Mouse (Mus musculus): ENCODE data around the gene Vhl. TPM values are rescaled to one million over a fixed set of nuclear protein-coding genes. Genes with fewer than 3 reads are reported as not detected.

Vhl gene
- polyA plus RNA-seq, 1 experiment from 2014 or later: 33.5 TPM

DNA sequence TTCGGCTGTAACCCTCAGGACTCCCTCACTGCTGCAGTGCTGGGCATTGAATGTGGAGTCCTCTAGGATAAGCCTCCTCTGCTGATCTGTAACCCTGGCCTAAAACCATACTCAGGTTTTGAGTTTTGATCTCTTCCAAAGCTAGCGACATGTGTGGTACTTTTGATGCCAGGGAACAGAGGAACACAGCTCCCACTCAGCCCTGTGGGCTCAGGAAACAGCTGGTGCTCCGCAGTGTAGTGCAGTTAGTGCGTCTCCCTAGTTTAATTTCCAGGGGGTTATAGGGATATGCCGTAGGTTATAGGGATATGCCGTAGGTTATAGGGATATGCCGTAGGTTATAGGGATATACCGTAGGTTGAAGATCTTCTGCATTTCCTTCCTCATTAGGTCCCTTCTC, 8.8 kb upstream of the Vhl start:
- H3K36me3 ChIP-seq (ENCODE audit: insufficient read depth, low read length): peaks cover 35% of the 10 kb centered on the region
- no peaks in the 10 kb centered on the region for H3K4me1 ChIP-seq (replicated peaks; ENCODE audit: insufficient read depth, low read length)
- H3K9me3 ChIP-seq (replicated peaks; ENCODE audit: low read length): no peaks in the 10 kb centered on the region
- no peak overlapping the region for H3K4me2 ChIP-seq (ENCODE audit: low read length)
- TF ChIP-seq CTCF (IDR thresholded peaks at IDR 0.05; ENCODE audit: low read depth): no peak
- DNase-seq (ENCODE audit: low spot score) (no peak), ATAC-seq (replicated peaks; ENCODE audit: low FRiP score, low read depth) (no peak)
- H3K4me3 ChIP-seq (replicated peaks; ENCODE audit: low read depth, low read length): no peak overlapping the region
- no peaks in the 10 kb centered on the region for H3K27me3 ChIP-seq (ENCODE audit: insufficient read depth, low read length)
- no peak overlapping the region for H3K27ac ChIP-seq
- no peak overlapping the region for H3K9ac ChIP-seq (ENCODE audit: low read depth, low read length)
- 95% methylated on average over 8 of the region's 8 CpGs for WGBS

DNA sequence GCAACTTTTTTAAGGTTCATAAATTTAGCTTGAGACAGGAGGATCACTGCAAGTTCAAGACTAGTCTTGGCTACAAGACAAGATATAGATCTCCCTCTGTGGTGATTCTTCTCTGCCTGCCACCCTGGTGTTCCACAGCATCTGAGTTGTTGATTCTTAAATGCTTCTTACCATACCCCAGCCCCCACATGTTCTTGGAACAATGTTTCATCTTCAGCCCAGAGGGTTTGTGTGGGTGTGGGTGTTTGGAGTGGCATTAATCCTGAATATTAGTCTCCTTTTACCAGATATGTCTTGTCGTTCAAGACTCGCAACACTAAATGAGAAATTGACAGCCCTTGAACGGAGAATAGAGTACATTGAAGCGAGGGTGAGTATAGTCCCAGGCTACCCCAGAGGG, 8.3 kb upstream of the Vhl start:
- ATAC-seq (replicated peaks; ENCODE audit: low FRiP score, low read depth): no peak
- peaks cover 35% of the 10 kb centered on the region for H3K36me3 ChIP-seq (ENCODE audit: insufficient read depth, low read length)
- 93% methylated on average over 4 of the region's 4 CpGs for WGBS

DNA sequence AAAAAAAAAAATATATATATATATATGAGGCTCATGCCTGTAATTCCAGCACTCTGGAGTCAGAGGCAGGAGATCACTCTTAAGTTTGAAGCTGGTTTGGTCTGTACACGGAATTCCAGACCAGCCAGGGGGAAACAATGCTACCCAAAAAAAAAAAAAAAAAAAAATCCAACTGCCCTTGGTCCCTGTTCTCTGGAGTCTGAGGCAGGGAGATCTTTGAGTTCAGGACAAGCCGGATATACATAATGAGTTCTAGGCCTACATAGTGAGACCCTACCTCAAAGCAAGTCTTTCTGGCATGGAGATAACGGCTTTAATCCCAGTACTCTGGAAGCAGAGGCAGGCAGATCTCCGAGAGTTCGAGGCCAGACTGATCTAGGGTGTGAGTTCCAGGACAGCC, 373 bp upstream of the Vhl start:
- peak overlapping the region; percentile 85; the same call in 1 of the 2 replicates for H3K27ac ChIP-seq
- no peaks in the 10 kb centered on the region for H3K36me3 ChIP-seq (ENCODE audit: insufficient read depth, low read length)
- DNase-seq (ENCODE audit: low spot score) (no peak), ATAC-seq (replicated peaks; ENCODE audit: low FRiP score, low read depth) (0 out of 2 replicates have a peak, but pooled peaks have one; percentile 1)
- H3K27me3 ChIP-seq (ENCODE audit: insufficient read depth, low read length): no peaks in the 10 kb centered on the region
- peak overlapping the region; percentile 74; the same call in 1 of the 2 replicates for H3K9ac ChIP-seq (ENCODE audit: low read depth, low read length)
- H3K9me3 ChIP-seq (replicated peaks; ENCODE audit: low read length): no peaks in the 10 kb centered on the region
- H3K4me2 ChIP-seq (ENCODE audit: low read length): peak overlapping the region; percentile 88
- 0 out of 2 replicates have a peak, but pooled peaks cover 7% of the 10 kb centered on the region for H3K4me1 ChIP-seq (replicated peaks; ENCODE audit: insufficient read depth, low read length)
- 59% methylated on average over 5 of the region's 5 CpGs for WGBS
- H3K4me3 ChIP-seq (replicated peaks; ENCODE audit: low read depth, low read length): peak overlapping the region; percentile 76
- TF ChIP-seq CTCF (IDR thresholded peaks at IDR 0.05; ENCODE audit: low read depth): no peak

More for the DNA sequence above, 8.3 kb upstream of the Vhl start:
- H3K4me2 ChIP-seq (ENCODE audit: low read length): no peak overlapping the region
- no peak for DNase-seq (ENCODE audit: low spot score)
- H3K9ac ChIP-seq (ENCODE audit: low read depth, low read length): no peak overlapping the region
- H3K4me1 ChIP-seq (replicated peaks; ENCODE audit: insufficient read depth, low read length): no peaks in the 10 kb centered on the region
- no peaks in the 10 kb centered on the region for H3K27me3 ChIP-seq (ENCODE audit: insufficient read depth, low read length)
- no peak for TF ChIP-seq CTCF (IDR thresholded peaks at IDR 0.05; ENCODE audit: low read depth)
- no peak overlapping the region for H3K4me3 ChIP-seq (replicated peaks; ENCODE audit: low read depth, low read length)
- no peak overlapping the region for H3K27ac ChIP-seq
- H3K9me3 ChIP-seq (replicated peaks; ENCODE audit: low read length): no peaks in the 10 kb centered on the region

DNA sequence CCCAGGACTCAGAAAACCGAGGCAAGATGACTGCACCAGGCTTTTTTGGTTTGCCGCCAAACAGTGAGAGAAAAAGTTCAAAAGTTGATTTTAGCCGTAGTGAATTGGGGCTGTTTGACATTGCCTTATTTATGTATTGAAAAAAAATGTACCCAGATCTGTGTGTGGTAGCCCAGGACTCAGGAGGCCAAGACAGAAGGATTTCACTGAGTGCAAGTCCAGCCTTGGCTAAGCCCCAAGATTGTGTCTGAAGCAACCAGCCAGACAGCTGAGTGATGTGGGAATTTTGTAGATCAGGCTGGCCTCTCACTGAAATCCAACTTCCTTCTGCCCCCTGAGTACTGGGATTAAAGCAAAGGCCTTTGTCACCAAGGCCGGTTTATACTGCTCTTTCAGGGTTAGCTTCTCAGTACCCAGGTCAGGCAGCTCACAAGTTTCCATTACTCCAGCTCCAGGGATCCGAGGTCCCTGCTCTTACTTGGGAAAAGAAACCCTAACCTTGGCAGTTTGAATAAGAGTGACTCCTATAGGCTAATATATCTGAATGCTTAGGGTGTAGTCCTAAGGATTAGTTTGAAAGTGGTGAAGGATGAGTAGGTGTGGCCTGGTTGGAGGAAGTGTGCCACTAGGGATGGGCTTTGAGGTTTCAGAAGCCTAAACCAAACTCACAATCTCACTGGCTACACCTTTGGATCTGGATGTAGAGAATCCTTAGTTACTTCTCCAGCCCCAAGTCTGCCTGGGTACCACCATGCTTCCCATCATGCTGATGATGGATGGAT, 1.4 kb downstream of the Vhl start:
- Histone ChIP-seq H3K9ac (ENCODE audit: low read depth, low read length) (peak overlapping the region; percentile 74), H3K4me2 (ENCODE audit: low read length) (peak overlapping the region; percentile 88), H3K27ac (no peak overlapping the region), H3K9me3 (replicated peaks; ENCODE audit: low read length) (no peaks in the 10 kb centered on the region), H3K4me1 (replicated peaks; ENCODE audit: insufficient read depth, low read length) (0 out of 2 replicates have a peak, but pooled peaks cover 7% of the 10 kb centered on the region), H3K36me3 (ENCODE audit: insufficient read depth, low read length) (peaks cover 13% of the 10 kb centered on the region; the same call in 1 of the 2 replicates), H3K27me3 (ENCODE audit: insufficient read depth, low read length) (no peaks in the 10 kb centered on the region), H3K4me3 (replicated peaks; ENCODE audit: low read depth, low read length) (peak overlapping the region; percentile 76)
- no peak for TF ChIP-seq CTCF (IDR thresholded peaks at IDR 0.05; ENCODE audit: low read depth)
- no peak for DNase-seq (ENCODE audit: low spot score)
- 34% methylated on average over 5 of the region's 5 CpGs for WGBS
- ATAC-seq (replicated peaks; ENCODE audit: low FRiP score, low read depth): no peak

DNA sequence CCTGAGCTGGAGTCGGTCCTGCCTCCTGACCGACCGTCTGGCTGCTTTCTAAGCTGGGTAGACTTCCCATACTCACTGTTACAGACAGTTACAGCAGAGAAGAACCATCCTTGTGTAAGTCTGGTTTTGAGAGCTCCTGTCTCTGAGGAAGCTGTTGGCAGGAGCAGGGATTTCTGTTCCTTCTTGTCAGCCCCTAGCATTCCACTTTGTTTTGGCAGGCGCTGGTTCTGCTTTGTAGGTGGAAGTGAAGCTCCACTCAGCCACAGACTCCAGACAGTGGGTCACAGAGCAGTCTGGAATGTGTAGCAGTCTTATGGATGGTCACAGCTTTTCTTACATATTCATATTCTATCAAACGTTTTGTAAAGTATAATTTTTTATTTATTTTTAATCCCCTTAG, 6.6 kb downstream of the Vhl start:
- no peaks in the 10 kb centered on the region for H3K27me3 ChIP-seq (ENCODE audit: insufficient read depth, low read length)
- H3K9me3 ChIP-seq (replicated peaks; ENCODE audit: low read length): no peaks in the 10 kb centered on the region
- H3K9ac ChIP-seq (ENCODE audit: low read depth, low read length): no peak overlapping the region
- 81% methylated on average over 5 of the region's 5 CpGs for WGBS
- 0 out of 2 replicates have a peak, but pooled peaks cover 2% of the 10 kb centered on the region for H3K4me1 ChIP-seq (replicated peaks; ENCODE audit: insufficient read depth, low read length)
- DNase-seq (ENCODE audit: low spot score): no peak
- TF ChIP-seq CTCF (IDR thresholded peaks at IDR 0.05; ENCODE audit: low read depth): no peak
- no peak overlapping the region for H3K4me3 ChIP-seq (replicated peaks; ENCODE audit: low read depth, low read length)
- H3K4me2 ChIP-seq (ENCODE audit: low read length): no peak overlapping the region
- H3K36me3 ChIP-seq (ENCODE audit: insufficient read depth, low read length): peaks cover 33% of the 10 kb centered on the region
- ATAC-seq (replicated peaks; ENCODE audit: low FRiP score, low read depth): no peak
- no peak overlapping the region for H3K27ac ChIP-seq

DNA sequence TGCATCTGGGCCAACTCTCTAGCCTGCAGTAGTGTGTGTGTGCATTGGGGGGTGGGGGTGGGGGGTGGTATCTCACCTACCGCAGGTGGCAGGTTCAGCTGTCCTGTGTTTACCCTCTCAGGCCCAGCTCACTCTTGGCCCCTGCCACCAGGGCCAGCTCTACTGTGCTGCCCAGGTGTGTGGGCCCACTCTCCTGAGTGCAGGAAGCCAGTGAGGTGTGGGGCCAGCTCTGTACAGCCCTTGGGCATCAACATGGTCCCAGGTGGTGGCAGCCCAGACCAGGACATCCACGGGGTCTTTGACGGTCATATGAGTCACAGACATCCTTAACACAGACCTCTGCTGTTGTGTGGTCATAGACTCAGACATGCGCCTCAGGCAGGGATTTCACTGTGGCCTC, 9.1 kb downstream of the Vhl start:
- no peak for TF ChIP-seq CTCF (IDR thresholded peaks at IDR 0.05; ENCODE audit: low read depth)
- 92% methylated on average over 4 of the region's 4 CpGs for WGBS
- H3K4me1 ChIP-seq (replicated peaks; ENCODE audit: insufficient read depth, low read length): no peaks in the 10 kb centered on the region
- no peak overlapping the region for H3K4me2 ChIP-seq (ENCODE audit: low read length)
- H3K9me3 ChIP-seq (replicated peaks; ENCODE audit: low read length): no peaks in the 10 kb centered on the region
- H3K4me3 ChIP-seq (replicated peaks; ENCODE audit: low read depth, low read length): no peak overlapping the region
- DNase-seq (ENCODE audit: low spot score) (no peak), ATAC-seq (replicated peaks; ENCODE audit: low FRiP score, low read depth) (no peak)
- H3K27ac ChIP-seq: no peak overlapping the region
- peaks cover 33% of the 10 kb centered on the region for H3K36me3 ChIP-seq (ENCODE audit: insufficient read depth, low read length)
- no peak overlapping the region for H3K9ac ChIP-seq (ENCODE audit: low read depth, low read length)
- H3K27me3 ChIP-seq (ENCODE audit: insufficient read depth, low read length): no peaks in the 10 kb centered on the region

All from kidney, postnatal 0 days (tissue).